Comparison of ENCODE assay signal across 9 mouse cellular contexts in the genomic region with DNA sequence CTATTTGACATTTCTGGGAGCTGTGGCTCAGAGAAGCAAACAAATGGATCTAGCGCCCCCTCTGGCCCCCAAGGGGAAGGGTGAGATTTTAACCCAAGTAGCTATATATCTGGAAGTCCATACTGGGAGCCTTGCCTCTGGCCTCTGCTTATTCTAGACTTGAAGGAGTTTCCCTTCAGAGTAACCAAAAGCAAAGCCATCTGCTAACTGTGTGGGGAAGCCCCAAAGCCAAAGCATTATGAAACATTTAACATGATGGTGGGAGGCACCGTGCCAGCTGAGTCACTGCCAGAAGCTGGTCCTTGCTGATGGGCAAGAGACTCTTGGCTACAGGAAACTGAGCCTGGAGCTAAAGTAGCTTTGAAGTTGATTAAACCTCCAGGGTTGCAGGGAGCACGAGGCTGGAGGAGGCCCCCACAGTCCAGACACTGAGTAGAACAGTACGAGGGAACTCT. TPM values are rescaled to one million over a fixed set of nuclear protein-coding genes. Genes with fewer than 3 reads are reported as not detected.
DNase-seq lines count a peak whose midpoint lies in the region; ATAC-seq and TF ChIP-seq lines count a peak whose summit lies in the region.
"Had no signal": no experiment of that assay in that cellular context is flagged by ENCODE, and none has a peak within 500 bp of the region (broad histone marks: within the 10 kb centered on the region; RNA-seq: fewer than 3 reads in every experiment).

No protein-coding gene starts in this region.

- H3K4me3 ChIP-seq in hindbrain, embryonic 14.5 days (replicated peaks; ENCODE audit: low read length) = no peak overlapping the region
- H3K4me3 ChIP-seq in hindbrain, embryonic 12.5 days = no peak overlapping the region
- no peak overlapping the region for H3K4me3 ChIP-seq in forebrain, postnatal 0 days (ENCODE audit: low read depth, low read length)
- no peak overlapping the region for H3K4me3 ChIP-seq in intestine, embryonic 16.5 days (ENCODE audit: low read length)
- H3K4me3 ChIP-seq in neural tube, embryonic 15.5 days (replicated peaks) = no peak overlapping the region
- H3K4me3 ChIP-seq: midbrain, embryonic 12.5 days had no signal

- DNase-seq in hindbrain, embryonic 14.5 days (ENCODE audit: low spot score) = peak; percentile 76
- peak; percentile 92 for DNase-seq in adrenal gland, adult 8-10 months
- DNase-seq in forebrain, postnatal 0 days = peak; percentile 77
- DNase-seq in left cerebral cortex, postnatal 25 days (ENCODE audit: low spot score in 2 of 2) = peak; percentile 69 to 94
- peak; percentile 4 for DNase-seq in retina, postnatal 7 days (ENCODE audit: low read depth, low spot score)

- no peaks in the 10 kb centered on the region; the same call in 1 of the 2 replicates for H3K4me1 ChIP-seq in hindbrain, embryonic 14.5 days (replicated peaks; ENCODE audit: control insufficient read depth, insufficient read depth, low read length)
- H3K4me1 ChIP-seq in hindbrain, embryonic 12.5 days = no peaks in the 10 kb centered on the region
- no peaks in the 10 kb centered on the region for H3K4me1 ChIP-seq in forebrain, postnatal 0 days (ENCODE audit: insufficient read depth)
- H3K4me1 ChIP-seq in intestine, embryonic 16.5 days (ENCODE audit: control insufficient read depth, insufficient read depth, low read length) = no peaks in the 10 kb centered on the region
- H3K4me1 ChIP-seq in neural tube, embryonic 15.5 days = peaks cover 14% of the 10 kb centered on the region; the same call in 1 of the 2 replicates
- H3K4me1 ChIP-seq: midbrain, embryonic 12.5 days had no signal

- WGBS in hindbrain, embryonic 14.5 days = 30% methylated on average over 4 of the region's 4 CpGs
- WGBS in hindbrain, embryonic 12.5 days = 50% methylated on average over 4 of the region's 4 CpGs
- 34% methylated on average over 4 of the region's 4 CpGs for WGBS in forebrain, postnatal 0 days
- WGBS in intestine, embryonic 16.5 days = 43% methylated on average over 4 of the region's 4 CpGs
- 38% methylated on average over 4 of the region's 4 CpGs for WGBS in neural tube, embryonic 15.5 days

- intact Hi-C loops in left cerebral cortex, postnatal 25 days (cut with DNase I) = no loop called here

- peak; percentile 50 for TF ChIP-seq CTCF in forebrain, postnatal 0 days (IDR thresholded peaks at IDR 0.05; ENCODE audit: low read depth)

- no peaks in the 10 kb centered on the region for H3K27me3 ChIP-seq in hindbrain, embryonic 14.5 days (ENCODE audit: control insufficient read depth, insufficient read depth, low read length)
- no peaks in the 10 kb centered on the region for H3K27me3 ChIP-seq in hindbrain, embryonic 12.5 days
- H3K27me3 ChIP-seq in forebrain, postnatal 0 days (ENCODE audit: insufficient read depth, low read length) = no peaks in the 10 kb centered on the region
- no peaks in the 10 kb centered on the region for H3K27me3 ChIP-seq in intestine, embryonic 16.5 days (replicated peaks; ENCODE audit: control insufficient read depth, insufficient read depth, low read length)
- H3K27me3 ChIP-seq in neural tube, embryonic 15.5 days (replicated peaks) = no peaks in the 10 kb centered on the region
- H3K27me3 ChIP-seq: midbrain, embryonic 12.5 days had no signal

- no peaks in the 10 kb centered on the region for H3K9me3 ChIP-seq in hindbrain, embryonic 14.5 days (ENCODE audit: control insufficient read depth, low read length)
- H3K9me3 ChIP-seq in hindbrain, embryonic 12.5 days (replicated peaks) = no peaks in the 10 kb centered on the region
- no peaks in the 10 kb centered on the region for H3K9me3 ChIP-seq in forebrain, postnatal 0 days (ENCODE audit: low read length)
- H3K9me3 ChIP-seq in intestine, embryonic 16.5 days (ENCODE audit: control insufficient read depth, low read length) = no peaks in the 10 kb centered on the region
- no peaks in the 10 kb centered on the region for H3K9me3 ChIP-seq in neural tube, embryonic 15.5 days (replicated peaks)
- H3K9me3 ChIP-seq: midbrain, embryonic 12.5 days had no signal

- ATAC-seq in hindbrain, embryonic 14.5 days (ENCODE audit: low FRiP score) = peak; percentile 46; the same call in 1 of the 2 replicates
- no peak for ATAC-seq in hindbrain, embryonic 12.5 days (ENCODE audit: low FRiP score)
- peak; percentile 23; the same call in 1 of the 2 replicates for ATAC-seq in forebrain, postnatal 0 days
- peak; percentile 50; the same call in 1 of the 2 replicates for ATAC-seq in intestine, embryonic 16.5 days
- ATAC-seq in neural tube, embryonic 15.5 days (ENCODE audit: low FRiP score) = no peak

- H3K36me3 ChIP-seq in hindbrain, embryonic 14.5 days (replicated peaks; ENCODE audit: control insufficient read depth, insufficient read depth) = no peaks in the 10 kb centered on the region
- no peaks in the 10 kb centered on the region for H3K36me3 ChIP-seq in hindbrain, embryonic 12.5 days
- no peaks in the 10 kb centered on the region for H3K36me3 ChIP-seq in forebrain, postnatal 0 days (ENCODE audit: insufficient read depth)
- H3K36me3 ChIP-seq in intestine, embryonic 16.5 days (ENCODE audit: control insufficient read depth, insufficient read depth, low read length) = no peaks in the 10 kb centered on the region
- H3K36me3 ChIP-seq in neural tube, embryonic 15.5 days = no peaks in the 10 kb centered on the region
- H3K36me3 ChIP-seq: midbrain, embryonic 12.5 days had no signal

- H3K4me2 ChIP-seq in hindbrain, embryonic 14.5 days (replicated peaks) = no peak overlapping the region
- no peak overlapping the region for H3K4me2 ChIP-seq in hindbrain, embryonic 12.5 days (replicated peaks)
- no peak overlapping the region for H3K4me2 ChIP-seq in forebrain, postnatal 0 days (ENCODE audit: low read depth)
- H3K4me2 ChIP-seq in intestine, embryonic 16.5 days (ENCODE audit: low read depth, low read length) = no peak overlapping the region
- H3K4me2 ChIP-seq in neural tube, embryonic 15.5 days = no peak overlapping the region
- H3K4me2 ChIP-seq: midbrain, embryonic 12.5 days had no signal

- H3K9ac ChIP-seq in hindbrain, embryonic 14.5 days = no peak overlapping the region
- H3K9ac ChIP-seq in hindbrain, embryonic 12.5 days = no peak overlapping the region
- no peak overlapping the region for H3K9ac ChIP-seq in forebrain, postnatal 0 days
- no peak overlapping the region for H3K9ac ChIP-seq in intestine, embryonic 16.5 days (ENCODE audit: low read depth, low read length)
- H3K9ac ChIP-seq in neural tube, embryonic 15.5 days (replicated peaks) = no peak overlapping the region
- H3K9ac ChIP-seq: midbrain, embryonic 12.5 days had no signal

- H3K27ac ChIP-seq in hindbrain, embryonic 14.5 days = no peak overlapping the region
- H3K27ac ChIP-seq in hindbrain, embryonic 12.5 days = no peak overlapping the region
- no peak overlapping the region for H3K27ac ChIP-seq in forebrain, postnatal 0 days (ENCODE audit: low read depth, low read length)
- no peak overlapping the region for H3K27ac ChIP-seq in intestine, embryonic 16.5 days (ENCODE audit: low read length)
- no peak overlapping the region for H3K27ac ChIP-seq in neural tube, embryonic 15.5 days (replicated peaks)
- H3K27ac ChIP-seq: midbrain, embryonic 12.5 days had no signal

RNA-seq across cellular contexts. Expression of gene D7Ertd443e, which starts 4.0 kb away (rescaled TPM):
- 0.07 and 0.28 TPM in 2 replicates for polyA plus RNA-seq in hindbrain, embryonic 14.5 days (2014; fragmentation: Nextera tagmentation; extraction: Ambion mirVana)
- 0.17 and 0.35 TPM in 2 replicates for polyA plus RNA-seq in hindbrain, embryonic 12.5 days (2016; fragmentation: Nextera tagmentation; extraction: Ambion mirVana)
- total RNA-seq in adrenal gland, adult 8-10 months (2022) = 10 to 100 TPM in 2 of 4 experiments, 1 to 10 TPM in 2; 7.4 to 18.0 (median 13.2) TPM
- total RNA-seq in forebrain, postnatal 0 days (2014; rRNA removed) = 1.6 TPM in 1 of 2 replicates, not detected in the other
- polyA plus RNA-seq in forebrain, postnatal 0 days (2015; fragmentation: Nextera tagmentation; extraction: Ambion mirVana) = 0.15 and 0.23 TPM in 2 replicates
- polyA plus RNA-seq in intestine, embryonic 16.5 days (2015; fragmentation: Nextera tagmentation; extraction: Ambion mirVana) = not detected in 2 replicates
- total RNA-seq in left cerebral cortex, postnatal 25 days (2021) = 1 to 10 TPM; 2.0 to 2.8 TPM
- polyA plus RNA-seq in neural tube, embryonic 15.5 days (2015; fragmentation: Nextera tagmentation; extraction: Ambion mirVana) = 0.19 and 0.35 TPM in 2 replicates
- polyA plus RNA-seq: midbrain, embryonic 12.5 days had no signal

Comparison
In these comparisons a context has a peak if more than half of its experiments do, and no peak if none do; other contexts are left out.
1. ATAC-seq: peak in hindbrain, embryonic 14.5 days (single experiment), forebrain, postnatal 0 days (single experiment) and intestine, embryonic 16.5 days (single experiment); none in hindbrain, embryonic 12.5 days (single experiment) and neural tube, embryonic 15.5 days (single experiment).
2. DNase-seq: peak in every context shown above with its lines; median percentile 92 in adrenal gland, adult 8-10 months; 82 in left cerebral cortex, postnatal 25 days; 77 in forebrain, postnatal 0 days; 76 in hindbrain, embryonic 14.5 days; 4 in retina, postnatal 7 days.